Mouse (Mus musculus): ENCODE measurements around the gene Snrpc.
"Not testable (repeated sequence)": the region's sequence is repeated elsewhere in the genome, so short reads cannot be mapped to it uniquely, and the experiment has no call there.

The Snrpc gene

DNA sequence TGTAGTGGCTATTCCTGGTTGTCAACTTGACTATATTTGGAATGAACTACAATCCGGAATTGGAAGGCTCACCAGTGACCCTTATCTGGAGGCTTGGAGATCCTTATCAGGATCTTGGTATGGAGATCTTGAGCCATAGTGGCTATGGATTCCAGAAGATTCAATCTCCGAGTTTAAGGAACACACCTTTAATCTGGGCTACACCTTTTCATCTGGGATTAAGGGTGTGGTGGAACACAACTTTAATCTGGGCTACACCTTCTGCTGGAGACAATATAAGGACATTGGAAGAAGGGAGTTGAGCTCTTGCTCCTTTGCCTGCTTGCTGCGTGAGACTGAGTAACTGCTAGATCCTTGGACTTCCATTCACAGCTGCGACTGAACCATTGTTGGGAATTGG lies at the start of gene Snrpc:
Snrpc (plus strand) TSS at position 301 of the 400 bp plus-strand sequence.
- DNase-seq (ENCODE audit: low spot score in 2 of 2), result not testable (repeated sequence)

- DNase-seq (ENCODE audit: low spot score in 2 of 2), result no peak
These were observed 49.3 kb upstream of the Snrpc start for GRCm38 (mm10) chr17:27788456-27789172.

DNA sequence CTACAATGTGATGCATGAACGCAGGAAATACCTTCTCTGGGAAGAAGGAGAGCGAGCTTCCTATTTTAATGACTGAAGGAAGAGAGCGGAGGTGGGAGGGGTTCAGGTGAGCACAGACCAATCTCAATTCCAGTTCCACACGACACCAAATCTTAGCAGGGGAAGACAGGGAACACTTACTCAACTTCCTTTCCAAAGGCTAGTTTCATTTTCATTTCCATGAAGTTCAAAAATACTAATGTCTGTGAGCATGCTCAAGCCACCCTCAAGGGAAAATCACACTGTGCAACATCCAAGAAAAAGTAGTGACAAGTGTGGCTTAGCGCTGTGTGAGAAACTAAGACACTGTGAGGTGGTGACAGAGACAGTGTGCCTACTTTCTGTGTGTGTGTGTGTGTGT lies 47.9 kb upstream of the Snrpc start:
- no peak for DNase-seq (ENCODE audit: low spot score in 2 of 2)

DNA sequence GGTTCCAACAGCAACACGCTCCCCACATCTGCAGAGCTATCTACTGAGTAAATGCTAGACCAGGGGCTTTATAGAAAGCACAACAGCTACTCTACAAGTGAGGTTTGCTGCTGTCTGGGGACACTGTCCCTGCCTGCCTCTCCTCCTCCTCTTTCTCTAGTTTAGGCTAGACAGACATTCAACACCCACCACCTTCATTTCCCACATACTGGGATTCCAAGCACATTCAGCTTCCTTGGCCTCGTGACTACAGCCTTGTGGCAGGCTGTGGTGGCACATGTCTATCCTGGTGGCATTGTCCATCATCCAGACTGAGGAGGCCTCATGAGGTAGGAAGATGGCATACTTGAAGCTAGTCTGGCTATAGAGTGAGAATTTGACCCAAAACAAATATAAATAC lies 47.0 kb upstream of the Snrpc start:
- no peak for DNase-seq (ENCODE audit: low spot score in 2 of 2)

DNA sequence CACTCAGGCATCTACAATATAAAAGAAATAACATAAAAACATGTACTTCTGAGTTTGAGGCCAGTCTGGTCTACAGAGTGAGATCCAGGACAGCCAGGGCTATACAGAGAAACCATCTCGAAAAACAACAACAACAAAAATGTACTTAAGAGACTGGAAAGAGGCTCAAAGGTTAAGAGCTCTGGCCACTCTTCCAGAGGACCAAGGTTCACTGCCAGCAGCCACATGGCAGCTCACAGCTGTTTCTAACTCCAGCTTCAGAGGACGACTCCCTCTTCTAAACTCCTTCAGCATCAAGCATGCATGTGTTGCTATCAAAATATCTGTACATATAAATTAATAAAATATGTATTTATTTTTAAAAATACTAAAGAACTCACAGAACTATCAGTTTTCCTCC lies 46.4 kb upstream of the Snrpc start:
- DNase-seq (ENCODE audit: low spot score in 2 of 2), result no peak

DNA sequence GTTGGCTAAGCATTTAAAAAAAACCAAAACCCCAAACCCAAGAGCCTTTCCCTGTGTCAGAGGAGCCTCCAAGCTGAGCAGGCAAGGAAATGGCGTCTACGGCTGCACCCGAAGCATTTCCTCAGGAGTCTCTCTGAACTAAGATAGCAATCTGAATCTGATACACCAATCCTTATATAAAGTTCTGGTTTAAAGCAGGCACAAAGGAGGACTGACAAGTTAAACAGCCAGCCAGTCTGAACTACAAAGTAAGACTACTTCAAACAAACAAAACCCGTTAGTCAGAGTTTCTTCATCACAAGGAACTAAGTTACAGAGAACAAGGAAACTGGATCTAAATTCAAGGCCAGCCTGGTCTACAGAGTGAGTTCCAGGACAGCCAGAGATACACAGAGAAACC lies 45.4 kb upstream of the Snrpc start:
- no peak for DNase-seq (ENCODE audit: low spot score in 2 of 2)

- DNase-seq (ENCODE audit: low spot score in 2 of 2), result no peak
These were observed 44.8 kb upstream of the Snrpc start for GRCm38 (mm10) chr17:27793144-27793543.

DNA sequence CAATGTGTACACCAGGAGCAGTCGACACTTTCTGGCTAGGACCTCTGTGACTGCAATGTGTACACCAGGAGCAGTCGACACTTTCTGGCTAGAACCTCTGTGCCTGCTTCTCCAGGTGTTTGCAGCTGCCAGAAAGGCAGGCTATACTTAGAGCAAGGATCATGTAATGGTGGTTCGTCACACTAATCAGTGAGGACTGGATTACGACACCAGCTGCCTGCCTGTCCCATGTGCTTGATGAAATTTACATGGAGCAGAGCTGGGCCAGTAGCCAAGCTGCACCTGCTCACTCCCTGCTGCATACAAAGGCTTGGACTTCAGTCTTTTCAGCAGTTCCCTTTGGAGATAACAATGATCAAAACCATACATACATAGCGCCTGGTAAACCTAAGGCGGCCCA lies 41.2 kb upstream of the Snrpc start:
- peak; percentile 14 to 27 for DNase-seq (ENCODE audit: low spot score in 2 of 2)

DNA sequence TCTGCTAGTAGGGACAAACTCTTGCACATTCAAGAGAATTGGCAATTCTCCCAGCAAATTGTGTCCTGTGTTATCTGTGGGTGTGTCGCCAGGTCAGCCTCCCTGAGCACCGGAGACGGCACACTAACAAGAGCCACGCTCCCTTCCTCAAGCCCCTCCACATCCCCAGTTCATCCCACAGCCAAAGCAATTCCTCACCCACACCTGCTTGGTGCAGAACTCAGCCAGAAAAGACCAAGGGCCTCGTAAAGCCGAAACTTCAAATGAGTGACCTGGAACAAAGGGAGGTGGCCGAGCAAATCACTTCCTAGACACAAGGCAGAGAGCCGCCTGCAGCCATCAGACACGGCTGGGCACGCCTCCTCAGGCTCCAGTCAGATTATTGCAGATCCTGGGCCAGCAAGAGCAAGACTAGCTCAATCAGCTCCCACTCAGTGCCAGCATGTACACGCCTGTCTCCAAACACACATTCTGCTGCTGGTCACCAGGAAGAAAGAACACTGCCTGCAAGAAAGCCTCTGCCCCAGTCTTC lies 40.5 kb upstream of the Snrpc start:
- peak; percentile 21 to 27 for DNase-seq (ENCODE audit: low spot score in 2 of 2)

DNA sequence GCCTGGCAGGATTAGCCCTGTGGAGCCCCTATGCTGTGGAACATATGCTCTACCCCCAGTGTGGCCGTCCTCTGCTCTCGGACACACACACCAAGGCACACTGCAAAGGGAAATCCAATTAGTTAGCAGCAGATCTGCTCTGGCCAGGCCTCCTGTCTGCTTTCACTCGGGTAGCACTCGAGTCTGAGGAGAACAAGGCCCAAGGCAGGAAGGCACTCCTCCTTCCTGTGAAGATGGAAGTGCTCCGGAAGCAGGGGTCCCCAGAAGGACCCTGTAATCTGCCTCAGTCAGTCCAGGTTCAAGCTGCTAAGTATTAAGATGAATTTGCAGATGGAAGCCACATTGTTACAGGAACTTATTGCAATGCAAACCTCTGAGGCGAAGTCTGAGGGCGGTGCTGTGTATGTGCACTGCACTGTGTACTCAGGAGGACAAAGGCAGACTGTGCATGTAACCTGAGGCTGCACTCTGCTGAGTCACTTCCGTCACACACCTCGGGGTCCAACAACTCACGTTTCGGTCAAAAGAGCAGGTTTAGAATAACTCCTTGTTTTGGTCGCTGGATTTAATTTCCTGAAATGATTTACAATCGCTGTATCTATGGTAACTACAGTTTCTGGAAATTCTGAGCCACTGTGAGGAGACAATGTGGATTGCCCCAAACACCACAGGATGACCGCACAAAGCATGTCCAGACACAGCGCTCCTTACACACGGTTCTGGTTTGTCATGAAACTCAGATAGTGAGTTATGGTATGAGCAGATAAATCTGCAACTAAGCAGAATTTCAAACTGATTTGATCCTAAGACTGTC lies 38.0 kb upstream of the Snrpc start:
- DNase-seq (ENCODE audit: low spot score in 2 of 2), result no peak

DNA sequence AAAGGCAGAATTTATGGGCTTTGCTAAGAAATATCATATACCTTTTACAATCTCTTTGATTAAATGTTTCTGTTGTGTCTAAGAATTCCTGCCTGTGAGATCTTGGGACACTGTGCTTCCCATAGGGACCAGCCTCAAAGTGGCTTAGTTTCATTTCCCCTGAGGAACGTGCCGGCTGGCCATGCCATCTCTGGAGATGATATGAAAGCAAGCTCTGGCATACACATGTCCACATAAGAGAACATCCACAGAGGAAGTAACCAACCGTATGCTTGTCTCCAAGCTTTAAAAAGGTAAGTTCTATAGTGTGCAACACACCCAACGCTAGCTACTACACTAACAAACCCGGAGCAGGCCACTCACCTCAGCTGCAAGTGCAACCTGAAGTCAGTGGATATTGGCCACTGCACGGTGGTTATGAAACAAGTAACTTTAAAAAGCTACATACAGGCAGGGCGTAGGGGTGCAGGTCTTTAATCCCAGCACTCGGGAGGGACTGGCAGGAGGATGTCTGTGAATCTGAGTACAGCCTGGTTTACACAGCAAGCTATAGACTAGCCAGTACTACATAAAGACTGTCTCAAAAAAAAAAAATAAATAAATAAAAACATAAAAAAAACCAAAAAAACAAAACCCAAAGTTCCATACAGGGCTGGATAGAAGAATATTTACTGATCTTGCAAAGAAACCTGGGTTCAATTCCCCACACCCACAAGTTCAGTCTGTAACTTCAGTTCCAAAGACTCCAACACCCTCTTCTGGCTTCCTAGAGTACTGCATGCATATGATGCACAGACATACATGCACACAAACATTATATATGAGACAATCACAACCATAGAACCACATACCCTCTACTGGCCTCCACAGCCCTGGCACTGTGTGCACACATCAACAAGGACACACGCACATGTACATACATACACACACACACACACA lies 37.0 kb upstream of the Snrpc start:
- no peak for DNase-seq (ENCODE audit: low spot score in 2 of 2)

GRCm38 (mm10) chr17:27803752-27804151 lies 34.2 kb upstream of the Snrpc start:
- DNase-seq (ENCODE audit: low spot score in 2 of 2), result no peak

- DNase-seq (ENCODE audit: low spot score in 2 of 2), result no peak
These were observed 33.7 kb upstream of the Snrpc start for GRCm38 (mm10) chr17:27804156-27804690.

GRCm38 (mm10) chr17:27804803-27805770 lies 32.9 kb upstream of the Snrpc start:
- no peak for DNase-seq (ENCODE audit: low spot score in 2 of 2)

- DNase-seq (ENCODE audit: low spot score in 2 of 2), result no peak
These were observed 30.3 kb upstream of the Snrpc start for GRCm38 (mm10) chr17:27807542-27808078.

DNA sequence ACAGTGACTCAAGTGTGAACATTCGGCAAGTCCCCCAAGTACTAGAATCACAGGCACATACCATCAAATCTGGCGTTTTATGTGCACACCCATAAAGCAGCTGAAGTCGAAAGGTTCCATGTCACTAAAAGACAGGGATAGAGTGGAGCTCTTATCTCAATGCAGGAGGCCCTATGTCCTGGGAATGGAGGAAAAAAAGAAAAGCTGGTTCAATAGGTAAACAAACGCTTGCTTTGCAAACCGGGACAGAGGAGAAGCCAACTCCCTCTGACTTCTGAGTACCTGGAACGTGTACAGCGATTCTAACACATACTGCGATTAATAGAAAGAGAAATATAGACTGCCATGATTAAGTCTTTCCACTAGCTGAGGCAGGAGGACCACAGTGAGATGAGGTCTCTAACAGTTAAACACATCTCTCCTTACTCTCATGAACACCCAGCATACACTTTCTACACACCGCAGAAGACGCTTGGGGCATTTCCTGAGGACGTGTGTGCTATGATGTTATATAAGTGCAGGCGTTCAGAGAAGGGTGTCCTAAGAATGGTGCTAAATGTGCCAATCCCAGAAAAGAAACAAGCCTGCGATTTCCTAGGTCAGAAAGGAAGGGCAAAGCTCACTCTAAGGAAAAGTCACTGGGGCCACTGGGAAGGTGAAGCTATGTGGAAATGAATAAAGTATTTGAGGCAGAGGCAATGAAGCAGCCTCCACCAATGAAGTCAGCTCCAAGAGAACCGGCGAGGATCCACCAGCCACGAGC lies 27.2 kb upstream of the Snrpc start:
- no peak for DNase-seq (ENCODE audit: low spot score in 2 of 2)

DNA sequence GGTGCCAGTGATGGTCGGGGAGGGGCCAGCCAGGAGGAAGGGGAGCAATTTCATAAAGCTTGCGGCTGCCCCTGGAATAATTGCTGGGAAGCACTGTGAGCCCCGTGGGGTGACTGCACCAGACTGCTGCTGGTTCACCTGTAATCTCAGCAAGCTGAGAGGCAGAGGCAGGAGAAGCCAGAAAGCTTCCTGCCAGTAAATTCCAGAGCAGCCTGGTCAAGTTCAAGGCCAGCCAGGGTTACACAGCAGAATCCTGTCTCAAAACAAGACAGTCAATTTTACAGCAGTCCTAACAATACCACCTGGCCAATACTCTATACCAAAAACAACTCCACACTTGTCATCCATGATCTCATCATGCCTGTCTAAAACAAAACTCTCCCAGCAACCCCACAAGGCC lies 26.0 kb upstream of the Snrpc start:
- DNase-seq (ENCODE audit: low spot score in 2 of 2), result no peak

DNA sequence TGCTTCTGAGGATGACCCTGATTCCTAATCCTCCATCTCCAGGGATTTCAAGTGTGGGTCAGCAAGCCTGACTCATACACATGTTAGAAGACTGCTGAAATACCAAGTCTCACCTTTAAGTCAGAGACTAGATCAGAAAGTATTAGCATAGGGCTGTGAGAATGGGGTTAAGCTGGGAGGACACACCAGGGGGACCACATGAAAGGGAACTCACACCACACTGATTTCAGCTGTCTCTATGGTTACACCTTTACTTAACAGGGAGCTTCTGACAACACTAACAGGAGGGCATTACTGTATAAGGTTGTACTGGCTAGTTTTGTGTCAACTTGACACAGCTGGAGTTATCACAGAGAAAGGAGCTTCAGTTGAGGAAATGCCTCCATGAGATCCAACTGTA lies 23.3 kb upstream of the Snrpc start:
- DNase-seq (ENCODE audit: low spot score in 2 of 2), result no peak

- no peak for DNase-seq (ENCODE audit: low spot score in 2 of 2)
These were observed 18.9 kb upstream of the Snrpc start for GRCm38 (mm10) chr17:27819011-27819410.
